Mouse (Mus musculus) urinary bladder, postnatal 36 days (tissue): ENCODE data around the gene Elf4.

Experiments used
- DNase-seq, 2 experiments: peaks; one replicate each; pipeline ENCODE4 v3.0.0; 2022; ENCODE audit warnings: low spot score in 2 of 2, mixed read lengths in 1 of 2

Gene Elf4

DNA sequence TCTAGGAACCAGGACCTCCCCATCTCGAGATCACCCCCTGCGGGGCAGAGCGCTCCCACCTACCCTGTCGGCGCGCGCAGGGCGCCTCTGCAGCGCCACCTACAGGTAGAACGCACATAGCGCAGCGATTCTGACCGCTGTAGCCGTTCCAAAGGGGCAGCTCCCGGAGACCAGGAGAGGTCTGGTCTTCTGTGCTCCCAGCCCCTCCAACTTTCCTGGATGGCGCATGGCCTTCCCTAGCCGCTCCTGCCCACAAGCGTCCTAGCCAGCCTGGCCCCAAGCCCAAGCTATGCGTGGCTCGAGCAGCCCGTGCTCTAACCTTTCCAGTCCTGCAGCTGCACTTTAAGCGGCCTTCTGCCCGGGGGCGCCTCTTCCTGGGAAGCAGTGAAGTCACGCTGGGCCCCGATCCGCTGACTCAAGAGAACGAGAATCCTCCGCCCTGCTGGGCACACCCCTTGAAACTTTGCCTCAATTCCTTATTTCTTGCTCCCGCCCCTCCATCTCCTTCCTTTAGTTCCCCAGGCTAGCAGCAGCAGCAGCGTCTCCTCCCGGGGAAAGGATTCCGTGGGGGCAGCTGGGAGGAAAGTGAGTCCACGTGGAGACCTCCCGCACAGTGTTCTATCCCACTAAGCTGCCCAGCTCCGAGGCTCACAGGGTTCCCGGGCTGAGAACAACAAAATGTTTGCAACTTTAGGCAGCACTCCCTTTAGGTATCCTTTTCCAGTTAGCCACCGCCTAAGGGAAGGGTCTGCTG, at the start of gene Elf4:
TSS of gene Elf4 (minus strand) at position 379 of the 754 bp plus-strand sequence.
- peak; percentile 50 to 52 for DNase-seq

GRCm38 (mm10) chrX:48493763-48494162, 30.8 kb upstream of the Elf4 start:
- no peak for DNase-seq

- no peak for DNase-seq
These were observed 18.8 kb upstream of the Elf4 start for GRCm38 (mm10) chrX:48481687-48482086.

- no peak for DNase-seq
These were observed 18.2 kb upstream of the Elf4 start for GRCm38 (mm10) chrX:48481095-48481494.

- DNase-seq: no peak
These were observed 4.5 kb upstream of the Elf4 start for GRCm38 (mm10) chrX:48467355-48467946.

GRCm38 (mm10) chrX:48466174-48466573, 3.2 kb upstream of the Elf4 start:
- DNase-seq: no peak

DNA sequence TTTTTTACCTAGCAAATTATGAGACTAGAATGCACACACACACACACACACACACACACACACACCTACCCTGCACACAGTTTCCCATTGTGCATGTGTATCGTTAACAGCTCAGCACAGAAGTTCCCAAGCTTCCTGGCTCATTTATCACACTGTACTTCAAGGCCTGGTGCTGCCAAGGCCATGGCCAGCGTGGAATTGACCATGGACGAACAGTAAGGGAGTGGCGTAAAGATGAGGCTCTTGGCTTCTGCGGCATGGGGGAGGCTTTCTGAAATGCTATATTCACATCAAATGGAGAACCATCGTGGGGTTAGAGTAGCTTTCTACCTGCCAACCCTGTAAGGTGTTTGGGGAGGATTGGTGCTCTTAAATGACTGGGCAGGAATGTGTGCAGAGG, 1.5 kb upstream of the Elf4 start:
- DNase-seq: no peak

DNA sequence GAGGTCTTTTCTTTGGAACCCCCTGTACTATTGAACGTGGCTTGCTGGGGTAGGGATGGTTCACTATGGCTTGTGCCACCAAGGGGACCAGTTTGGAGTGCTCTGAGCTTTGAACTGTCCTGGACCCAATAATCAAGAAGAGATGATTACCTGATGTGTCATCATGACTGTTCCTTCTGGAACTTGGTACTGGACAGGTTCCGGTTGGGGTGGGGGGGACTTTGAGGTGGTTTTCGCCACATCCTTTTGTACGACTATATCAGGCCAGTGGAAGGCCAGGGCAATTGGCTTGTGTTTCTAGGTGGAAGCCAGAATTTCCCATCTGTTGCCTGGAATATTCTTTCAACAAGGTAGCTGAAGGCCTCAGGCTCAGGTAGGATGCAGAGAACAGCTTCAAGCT, 704 bp upstream of the Elf4 start:
- no peak for DNase-seq

DNA sequence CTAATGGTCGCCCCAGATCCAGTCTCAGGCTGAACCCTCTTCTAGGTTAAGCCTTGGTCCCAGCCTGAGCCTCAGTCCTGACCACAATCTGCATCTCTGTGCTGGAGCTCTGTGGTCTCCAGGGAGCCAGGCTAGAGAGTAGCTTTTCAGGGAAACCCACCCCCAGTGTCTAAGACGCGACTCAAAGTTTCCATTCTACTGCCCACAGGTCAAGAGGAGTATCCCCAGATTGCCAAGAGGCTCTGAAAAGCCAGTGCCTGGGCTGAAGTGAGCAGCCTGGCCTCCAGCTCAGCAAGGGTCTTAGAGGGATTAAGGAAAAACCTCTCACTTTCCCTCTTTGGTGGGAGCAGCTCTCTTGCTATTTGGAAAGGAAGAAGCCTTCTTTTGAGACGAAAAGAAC, 635 bp downstream of the Elf4 start:
- DNase-seq: no peak

- no peak for DNase-seq
These were observed 1.9 kb downstream of the Elf4 start for GRCm38 (mm10) chrX:48461006-48461405.

DNA sequence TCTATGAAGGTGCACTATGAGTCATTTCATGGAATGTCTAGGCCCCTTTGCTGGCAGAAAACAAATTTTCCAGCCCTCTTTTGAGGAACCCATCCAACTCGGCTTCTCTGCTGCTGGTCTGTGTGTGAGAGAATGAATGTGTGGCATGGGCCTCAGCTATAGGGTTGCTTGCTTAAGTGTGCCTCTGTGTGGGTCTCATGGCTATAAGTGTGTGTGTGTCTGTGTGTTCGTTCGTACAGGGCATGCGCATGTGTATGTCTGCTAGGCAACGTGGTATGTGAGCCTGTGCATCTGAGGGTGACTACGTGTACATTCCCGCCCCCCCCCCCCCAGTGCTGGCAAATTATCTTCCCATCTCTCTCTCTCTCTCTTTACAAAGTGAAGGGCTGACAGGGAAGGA, 2.4 kb downstream of the Elf4 start:
- no peak for DNase-seq

DNA sequence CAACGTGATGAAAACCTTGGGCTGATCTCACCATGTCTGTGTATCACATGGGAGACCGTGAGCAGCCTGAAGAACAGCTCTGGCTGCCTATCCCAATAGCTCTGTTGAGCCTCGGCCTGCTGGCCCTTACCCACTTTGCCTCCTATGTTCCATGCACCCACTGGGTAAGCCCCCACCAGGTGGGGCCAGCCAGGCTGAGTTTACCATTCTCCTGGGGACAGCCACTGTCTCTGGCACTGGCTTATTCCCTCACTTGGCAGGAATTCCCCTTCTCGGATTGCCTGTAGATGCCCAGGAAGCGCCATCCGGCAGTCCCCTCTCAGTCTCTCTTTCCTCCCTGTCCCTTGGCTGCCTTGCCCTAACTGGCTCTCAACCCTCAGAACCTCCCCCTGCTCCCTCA, 6.0 kb downstream of the Elf4 start:
- DNase-seq: no peak

DNA sequence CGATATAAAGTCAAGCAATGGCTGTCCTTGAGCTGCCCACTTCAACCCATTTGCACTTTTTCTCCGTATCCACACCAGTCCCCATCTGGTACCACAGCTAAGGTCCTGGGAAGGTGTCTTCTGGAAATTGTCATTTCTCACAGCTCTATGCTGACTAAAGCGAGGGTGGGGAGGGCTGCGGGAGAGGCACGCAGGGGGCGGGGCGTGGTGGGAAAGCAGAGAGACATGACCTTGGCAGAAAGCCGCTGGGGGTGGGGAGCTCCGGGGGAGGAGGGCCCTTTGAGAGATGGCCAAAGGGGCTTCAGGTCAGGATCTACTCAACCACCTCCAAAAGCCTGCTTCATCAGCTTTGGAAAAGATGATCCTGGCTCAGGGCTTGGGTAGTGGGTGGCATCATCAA, 7.9 kb downstream of the Elf4 start:
- no peak for DNase-seq

GRCm38 (mm10) chrX:48454495-48454878, 8.4 kb downstream of the Elf4 start:
- no peak for DNase-seq

DNA sequence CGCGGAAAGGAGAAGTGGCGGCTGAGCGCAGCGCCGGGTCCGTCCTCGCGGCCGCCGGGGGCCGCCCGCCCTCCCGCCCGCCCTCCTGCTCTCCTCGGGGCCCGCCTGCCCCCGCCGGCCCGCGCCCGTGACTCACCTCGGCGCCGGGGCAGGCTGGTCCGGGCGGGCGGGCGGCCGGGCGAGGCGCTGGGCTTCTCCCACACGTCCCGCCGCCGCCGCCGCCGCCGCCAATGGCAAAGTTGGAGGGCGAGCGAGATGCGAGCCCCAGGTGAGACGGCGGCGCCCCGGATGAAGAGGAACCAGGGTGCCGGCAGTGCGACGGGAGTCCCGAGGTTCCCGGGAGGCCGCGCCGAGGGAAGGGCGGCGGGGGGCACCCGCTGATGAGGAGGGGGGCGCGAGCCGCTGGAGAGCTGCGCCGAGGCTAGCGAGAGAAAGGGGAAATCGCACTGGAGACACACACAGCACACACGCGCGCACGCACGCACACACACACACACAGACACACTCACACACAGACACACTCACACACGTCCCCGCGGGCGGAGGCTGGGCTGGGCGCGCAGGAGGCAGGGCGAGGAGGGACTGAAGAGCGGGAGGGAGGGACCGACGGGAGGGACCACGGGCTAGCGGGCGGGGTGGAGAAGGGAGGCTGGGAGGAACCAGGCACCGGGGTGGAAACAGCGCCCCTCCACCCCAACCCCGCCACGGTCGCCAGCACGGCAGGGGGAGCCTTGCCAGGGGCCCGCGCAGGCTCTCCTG, 9.0 kb downstream of the Elf4 start:
- peak; percentile 62 to 78 for DNase-seq

DNA sequence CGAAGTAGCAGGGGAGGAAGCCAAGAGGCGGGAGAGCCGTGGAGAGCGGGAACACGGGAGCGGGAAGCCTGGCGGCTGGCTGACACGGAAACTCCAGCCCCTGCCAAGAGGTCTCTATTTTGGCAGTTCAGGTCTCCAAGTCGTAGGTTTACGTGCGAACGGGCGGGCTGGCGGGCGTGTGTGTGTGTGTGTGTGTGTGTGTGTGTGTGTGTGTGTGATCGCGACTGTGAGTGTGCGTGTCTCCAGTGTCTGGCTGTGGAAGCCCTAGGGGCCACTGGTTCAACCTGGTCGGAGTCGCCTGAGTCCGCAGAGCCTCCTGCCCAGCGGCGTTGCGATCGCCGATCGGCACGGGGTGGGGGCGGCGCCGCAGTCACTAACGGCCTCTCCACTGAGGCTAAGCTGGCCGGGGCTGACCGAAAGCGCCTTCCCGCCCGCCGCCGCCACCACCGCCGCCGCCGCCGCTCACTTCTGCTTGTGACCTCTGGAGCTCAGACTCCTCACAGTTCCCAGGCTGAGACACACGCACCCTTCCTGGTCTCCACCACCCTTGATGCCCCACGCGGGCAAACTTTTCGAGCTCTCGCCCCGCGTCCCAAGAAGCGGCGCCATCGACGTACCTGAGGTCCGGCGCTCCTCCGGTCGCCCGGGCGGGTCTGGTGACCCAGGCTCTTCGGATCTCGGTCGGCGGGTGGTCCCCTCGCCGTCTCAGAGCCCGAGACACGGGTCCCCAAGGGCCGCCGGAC, 9.8 kb downstream of the Elf4 start:
- peak in 1 of 2 experiments; percentile 34 for DNase-seq

DNA sequence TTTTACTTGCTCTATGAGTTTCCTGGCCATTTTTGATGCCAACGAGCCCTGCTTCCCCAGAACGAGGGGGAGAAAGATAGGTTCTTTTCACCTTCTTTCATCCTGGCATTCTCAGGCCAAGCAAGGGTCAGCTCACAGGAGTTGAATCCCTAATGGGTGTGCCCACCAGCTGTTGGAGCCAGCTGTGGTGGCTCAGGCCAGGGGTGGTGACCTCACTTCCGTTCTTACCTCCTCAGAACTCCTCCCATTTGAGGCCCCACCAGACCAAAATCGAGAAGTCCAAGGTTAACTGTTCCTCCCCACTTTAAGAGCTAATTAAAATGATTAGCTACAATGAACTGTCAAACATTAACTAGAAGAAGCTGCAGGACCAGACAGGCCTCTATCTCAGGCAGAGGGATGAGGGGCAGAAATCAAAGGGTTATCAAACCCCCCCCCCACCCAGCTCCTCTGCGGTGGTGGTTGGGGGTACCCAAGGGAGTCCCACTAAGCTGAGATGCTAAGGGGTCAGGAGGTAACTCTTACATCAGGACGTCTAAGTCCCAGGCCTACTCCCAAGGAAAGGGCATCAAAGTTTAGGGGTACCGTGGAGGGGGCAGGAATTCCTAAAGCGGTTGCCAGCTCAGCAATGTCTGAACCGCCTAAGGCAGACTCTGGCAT, 10.6 kb downstream of the Elf4 start:
- no peak for DNase-seq

DNA sequence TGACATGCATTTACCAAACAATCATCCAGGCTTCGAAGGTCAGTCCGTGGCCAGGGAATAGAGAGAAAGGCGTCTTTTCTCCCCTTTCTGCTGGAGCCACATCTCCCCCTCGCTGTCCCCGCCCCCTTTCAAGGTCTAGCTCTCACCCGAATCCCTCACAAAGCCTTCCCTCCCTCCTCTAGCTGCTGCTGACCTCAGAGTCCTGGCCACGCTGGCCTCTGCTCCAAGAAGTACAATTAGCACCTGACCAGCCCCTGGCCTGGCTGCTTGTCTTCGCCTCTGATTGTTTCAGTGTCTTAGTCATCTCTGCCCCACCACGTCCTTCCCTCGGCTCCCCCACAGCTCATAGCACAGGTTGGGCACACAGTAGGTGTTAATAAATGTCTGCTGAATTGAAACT, 13.3 kb downstream of the Elf4 start:
- no peak for DNase-seq

- DNase-seq: no peak
These were observed 18.3 kb downstream of the Elf4 start for GRCm38 (mm10) chrX:48444677-48445076.

GRCm38 (mm10) chrX:48441954-48442353, 21.0 kb downstream of the Elf4 start:
- DNase-seq: no peak

DNA sequence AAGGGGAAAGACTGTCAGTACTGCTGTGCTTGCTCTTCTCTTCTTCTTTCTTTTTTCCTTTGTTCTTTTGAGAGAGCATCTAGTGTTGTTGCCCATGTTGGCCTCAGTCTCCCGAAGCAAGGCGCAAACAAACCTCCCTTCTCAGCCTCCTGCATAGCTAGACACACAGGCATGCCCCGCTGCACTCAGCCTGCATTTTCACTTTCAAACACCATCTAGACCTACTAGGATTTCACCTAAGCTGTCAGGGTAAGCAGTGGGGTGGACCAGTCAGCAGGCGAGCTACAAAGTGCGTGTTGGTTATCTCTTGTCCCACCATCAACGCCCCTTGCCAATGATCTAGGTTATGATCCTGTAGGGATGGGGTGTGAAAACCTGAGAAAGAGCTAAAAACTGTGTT, 21.4 kb downstream of the Elf4 start:
- DNase-seq: no peak

GRCm38 (mm10) chrX:48439036-48439435, 23.9 kb downstream of the Elf4 start:
- no peak for DNase-seq
